Mouse (Mus musculus) R1 (cell line): ENCODE measurements around the gene Faap24.

Experiments used
- DNase-seq: peaks from one replicate; pipeline ENCODE4 v3.0.0-alpha.2; 2018; ENCODE audit warnings: low read depth, low spot score

Faap24 gene

DNA sequence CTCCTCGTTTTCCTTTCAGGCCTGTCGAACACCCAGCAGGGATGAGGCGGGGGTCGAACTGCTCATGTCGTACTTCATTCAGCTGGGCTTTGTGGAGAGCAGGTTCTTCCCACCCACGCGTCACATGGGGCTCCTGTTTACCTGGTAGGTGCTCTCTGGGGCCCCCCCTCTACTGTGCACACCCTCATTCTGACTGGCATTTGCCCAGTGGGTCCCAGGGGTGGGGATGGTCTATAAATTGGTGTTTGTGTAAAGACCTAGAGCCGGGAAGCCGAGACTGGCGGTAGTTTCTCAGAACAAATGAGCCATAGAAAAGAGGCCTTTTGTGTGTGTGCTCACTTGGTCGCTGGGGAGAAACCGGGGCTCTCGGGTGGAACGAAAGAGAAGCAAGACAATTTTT, 25.5 kb downstream of the Faap24 start:
- DNase-seq = no peak

DNA sequence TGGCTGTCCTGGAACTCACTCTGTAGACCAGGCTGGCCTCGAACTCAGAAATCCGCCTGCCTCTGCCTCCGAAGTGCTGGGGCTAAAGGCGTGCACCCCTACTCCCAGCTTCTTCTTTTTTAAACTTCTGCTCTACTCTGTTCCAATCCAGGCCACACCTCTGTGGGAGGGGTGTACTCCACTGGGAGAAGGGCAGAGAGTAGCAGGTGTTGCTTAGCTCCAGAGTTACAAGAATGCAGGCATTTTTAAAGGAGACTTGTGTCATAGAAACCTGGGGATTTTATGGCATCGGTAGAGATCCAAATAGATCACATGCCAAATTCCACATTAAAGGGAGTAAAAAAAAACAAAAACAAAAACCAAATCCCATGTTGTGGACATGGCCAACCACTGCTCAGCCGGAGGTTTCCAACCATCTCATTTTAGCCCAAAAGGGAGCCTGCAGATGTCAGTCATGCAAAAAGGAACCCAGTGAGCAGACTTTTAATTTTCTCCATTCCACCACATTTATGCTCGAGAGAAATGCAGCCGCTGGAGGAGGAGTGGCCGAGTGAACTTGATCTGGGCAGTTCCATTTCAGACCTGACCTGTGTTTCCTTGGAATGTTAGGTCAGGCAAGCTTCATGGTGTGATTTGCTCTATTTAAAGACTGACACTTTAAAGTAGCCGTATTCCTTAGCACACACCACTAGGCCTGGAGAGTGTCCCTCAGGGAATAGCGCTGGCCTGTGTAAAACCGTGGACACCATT, 31.3 kb downstream of the Faap24 start:
- no peak for DNase-seq

- peak; percentile 45 for DNase-seq
Observed at GRCm38 (mm10) chr7:35362868-35363267, 33.8 kb downstream of the Faap24 start.

- peak; percentile 60 for DNase-seq
Observed at GRCm38 (mm10) chr7:35362253-35362652, 34.4 kb downstream of the Faap24 start.

GRCm38 (mm10) chr7:35357621-35358020, 39.0 kb downstream of the Faap24 start:
- no peak for DNase-seq

GRCm38 (mm10) chr7:35355303-35355872, 41.2 kb downstream of the Faap24 start:
- DNase-seq = no peak

GRCm38 (mm10) chr7:35353306-35353705, 43.3 kb downstream of the Faap24 start:
- DNase-seq = peak; percentile 57

- peak; percentile 58 for DNase-seq
Observed at GRCm38 (mm10) chr7:35351155-35351554, 45.5 kb downstream of the Faap24 start.

- no peak for DNase-seq
Observed at GRCm38 (mm10) chr7:35349886-35350684, 46.6 kb downstream of the Faap24 start.

DNA sequence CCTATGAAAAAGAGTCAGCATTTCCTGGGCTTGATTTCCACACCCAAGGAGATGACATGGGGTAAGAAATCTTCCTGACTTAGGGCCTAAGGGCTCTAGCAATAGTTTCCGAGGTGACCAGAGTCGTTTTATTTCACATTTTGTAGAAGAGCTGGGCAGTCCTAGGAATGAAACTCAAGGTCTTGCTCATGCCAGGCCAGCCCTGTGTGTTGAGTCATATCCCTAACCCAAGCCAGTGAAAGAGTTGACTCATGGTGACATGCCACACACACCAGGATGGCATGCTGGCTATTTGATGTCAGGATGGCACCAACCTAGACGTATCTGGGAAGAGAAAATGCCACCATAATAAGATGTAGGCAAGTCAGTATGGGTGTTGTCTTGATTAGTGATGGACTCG, 47.6 kb downstream of the Faap24 start:
- no peak for DNase-seq

GRCm38 (mm10) chr7:35347918-35348700, 48.5 kb downstream of the Faap24 start:
- peak; percentile 31 for DNase-seq

GRCm38 (mm10) chr7:35344785-35345330, 51.8 kb downstream of the Faap24 start:
- DNase-seq = no peak

GRCm38 (mm10) chr7:35342498-35342897, 54.1 kb downstream of the Faap24 start:
- no peak for DNase-seq
